Mouse (Mus musculus) adipose tissue, adult 10 weeks (tissue): ENCODE results near the gene Ezh1. TPM values are rescaled to one million over a fixed set of nuclear protein-coding genes. Genes with fewer than 3 reads are reported as not detected.

Experiments
- polyA plus RNA-seq: library from polyadenylated mRNA; stranded (reverse); fragments of 350-450 nt; fragmentation: Illumina TruSeq; extraction: RNeasy Lipid Tissue Mini Kit (QIAGEN cat#74804); gene quantifications from one replicate; pipeline ENCODE4 v1.2.3, GENCODE M21; 2014; ENCODE audit warnings: low read depth, low replicate concordance

Gene Ezh1
- 45.0 TPM for polyA plus RNA-seq

DNA sequence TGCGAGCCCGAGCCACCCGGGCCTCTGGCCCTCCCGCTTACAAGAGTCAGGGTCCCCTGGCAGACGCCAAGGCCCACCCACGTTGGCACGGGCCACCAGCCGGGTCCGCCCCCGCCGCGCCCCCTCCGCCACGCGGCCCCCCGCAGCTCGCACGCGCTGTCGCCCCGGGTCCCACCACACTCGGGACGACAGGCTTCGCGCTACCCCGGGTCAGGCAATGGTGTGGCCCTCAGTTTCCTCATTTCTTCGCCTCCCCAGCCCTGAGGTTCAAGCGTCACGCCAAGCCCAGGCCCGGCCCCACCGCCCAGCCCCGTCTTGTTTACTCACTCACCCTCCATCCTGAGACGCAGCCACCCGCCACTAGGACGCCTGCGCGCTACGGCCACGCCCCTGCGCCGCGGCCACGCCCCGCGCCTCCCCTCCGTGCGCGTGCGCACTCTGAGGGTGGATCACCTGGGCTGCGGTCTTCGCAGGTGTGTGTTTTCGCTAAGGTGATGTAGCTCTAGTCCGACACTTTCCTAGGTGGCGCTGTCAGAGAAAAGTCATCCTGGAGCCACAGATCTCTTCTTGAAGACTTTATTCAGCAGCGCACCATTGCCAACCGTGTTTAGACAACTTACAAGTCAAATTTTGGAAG is at the start of gene Ezh1:
TSS of gene Ezh1 (minus strand) at position 399 of the 637 bp plus-strand sequence.

DNA sequence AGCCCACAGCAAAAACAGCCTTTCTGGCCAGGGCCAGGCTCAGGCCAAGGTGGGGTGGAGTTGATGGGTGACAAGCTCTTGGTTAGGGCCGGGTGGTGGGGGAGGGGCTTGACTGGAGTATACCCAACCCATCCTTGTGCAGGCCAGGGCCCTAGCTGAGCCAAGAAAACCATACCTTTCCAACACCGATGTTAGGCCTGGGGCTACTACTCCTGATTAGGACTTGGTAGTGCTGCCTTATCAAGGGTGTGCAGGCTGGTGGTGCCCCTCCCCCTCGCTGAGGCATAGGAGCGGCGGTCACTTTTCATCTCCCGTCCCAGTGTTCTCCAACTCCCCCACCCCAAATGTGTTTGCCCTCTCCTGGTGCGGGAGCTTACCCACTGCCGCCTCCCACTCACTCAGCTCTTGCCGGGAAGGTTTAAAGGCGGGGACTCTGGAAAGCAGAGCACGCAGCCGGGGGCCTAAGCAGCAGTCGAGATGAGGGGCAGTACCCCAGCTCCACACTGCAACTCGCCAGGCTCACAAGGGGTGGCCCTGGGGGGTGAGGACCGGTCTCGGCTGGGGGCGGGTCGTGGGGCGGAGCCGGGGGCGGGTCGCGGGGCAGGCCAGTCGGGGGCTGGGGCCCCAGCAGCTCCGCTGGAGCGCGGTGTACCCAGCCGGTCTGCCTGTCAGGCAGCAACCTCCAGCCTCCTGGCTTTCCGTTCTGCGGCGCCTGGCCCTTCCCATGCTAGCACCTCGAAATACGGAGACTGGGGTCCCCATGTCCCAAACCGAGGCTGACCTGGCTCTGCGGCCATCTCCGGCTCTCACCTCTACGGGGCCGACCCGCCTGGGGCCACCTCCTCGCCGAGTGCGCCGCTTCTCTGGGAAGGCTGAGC is 33.9 kb upstream of the Ezh1 start, which contains the start of gene Wnk4:
TSS of gene Wnk4 (plus strand) at position 620 of the 878 bp plus-strand sequence.

GRCm38 (mm10) chr11:101253613-101254389 is 27.5 kb upstream of the Ezh1 start, which contains the start of gene Vps25:
Gene Vps25 (plus strand): TSS chr11:101253707.

GRCm38 (mm10) chr11:101245855-101246701 is 19.8 kb upstream of the Ezh1 start, which contains the start of gene Ramp2:
Gene Ramp2 (plus strand): TSS chr11:101246028.

DNA sequence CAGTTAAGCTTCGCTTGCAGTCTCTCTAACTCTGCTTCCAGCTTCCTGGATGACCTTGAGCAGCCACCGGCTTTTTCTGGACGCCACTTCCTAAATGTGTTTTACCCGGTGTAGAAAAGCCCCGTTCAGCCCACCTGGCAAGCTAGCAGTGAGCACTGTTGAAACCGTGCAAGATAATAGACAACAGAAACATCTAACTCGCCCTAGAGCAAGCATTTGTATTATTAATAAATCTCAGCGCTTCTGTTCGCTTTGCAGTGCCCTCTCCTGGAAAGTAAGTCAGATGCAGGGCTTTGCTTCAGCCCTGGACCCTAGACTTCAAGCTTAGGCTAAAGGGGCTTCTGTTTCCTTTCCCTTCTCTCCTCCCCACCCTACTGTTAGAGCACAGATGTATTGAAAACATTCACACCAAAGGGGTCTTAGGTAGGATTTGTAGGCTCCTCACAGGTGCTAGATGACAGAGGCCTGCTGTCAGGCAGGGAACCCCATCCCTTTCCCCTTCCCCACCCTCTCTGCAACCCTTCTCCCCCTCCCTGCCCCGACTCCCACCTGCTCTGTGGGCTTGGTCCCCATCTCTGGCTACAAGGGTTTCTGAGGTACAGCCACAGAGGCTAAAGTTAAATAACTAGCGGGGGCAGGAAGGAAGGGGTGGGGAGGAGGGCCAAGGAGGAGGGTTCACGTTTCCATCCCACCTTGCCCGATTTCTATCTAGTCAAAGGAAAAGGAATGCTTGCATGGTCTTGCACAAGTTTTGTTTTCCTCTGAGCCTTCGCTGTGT is 51.2 kb downstream of the Ezh1 start, which contains the start of gene Ccr10:
TSS of gene Ccr10 (minus strand) at position 593 of the 778 bp plus-strand sequence.

GRCm38 (mm10) chr11:101170811-101171610 is 55.3 kb downstream of the Ezh1 start, which contains the start of gene Plekhh3:
Gene Plekhh3 (minus strand): TSS chr11:101171351.

GRCm38 (mm10) chr11:101170354-101170810 is 55.9 kb downstream of the Ezh1 start, which contains the start of gene Cntnap1:
Gene Cntnap1 (plus strand): TSS chr11:101170523.

GRCm38 (mm10) chr11:101155728-101156371 is 70.4 kb downstream of the Ezh1 start, which contains the start of gene Tubg2:
Gene Tubg2 (plus strand): TSS chr11:101155907.

Other genes with a start within 250 kb of the Ezh1 start
- 100 TPM for gene Atp6v0a1, start 217.0 kb downstream of the Ezh1 start, polyA plus RNA-seq
- 34.9 TPM for gene Naglu, start 156.5 kb downstream of the Ezh1 start, polyA plus RNA-seq
- 0.62 TPM for gene Hsd17b1, start 148.1 kb downstream of the Ezh1 start, polyA plus RNA-seq
- gene Coasy, start 143.9 kb downstream of the Ezh1 start, polyA plus RNA-seq, result 35.8 TPM
- 33.4 TPM for gene Mlx, start 139.2 kb downstream of the Ezh1 start, polyA plus RNA-seq
- gene Psmc3ip, start 131.0 kb downstream of the Ezh1 start, polyA plus RNA-seq, result 8.3 TPM
- gene Retreg3, start 106.6 kb downstream of the Ezh1 start, polyA plus RNA-seq, result 45.6 TPM
- 22.4 TPM for gene Tubg1, start 106.5 kb downstream of the Ezh1 start, polyA plus RNA-seq
- 2.4 TPM for gene Tubg2, start 70.6 kb downstream of the Ezh1 start, polyA plus RNA-seq
- gene Cntnap1, start 55.9 kb downstream of the Ezh1 start, polyA plus RNA-seq, result 3.5 TPM
- gene Plekhh3, start 55.1 kb downstream of the Ezh1 start, polyA plus RNA-seq, result 10.9 TPM
- not detected for gene Ccr10, start 51.0 kb downstream of the Ezh1 start, polyA plus RNA-seq
- gene Ramp2, start 19.6 kb upstream of the Ezh1 start, polyA plus RNA-seq, result 44.1 TPM
- gene Vps25, start 27.2 kb upstream of the Ezh1 start, polyA plus RNA-seq, result 145 TPM
- gene Wnk4, start 34.1 kb upstream of the Ezh1 start, polyA plus RNA-seq, result 14.0 TPM
- gene Cntd1, start 52.5 kb upstream of the Ezh1 start, polyA plus RNA-seq, result 3.1 TPM
- gene Coa3, start 52.7 kb upstream of the Ezh1 start, polyA plus RNA-seq, result 114 TPM
- gene Becn1, start 75.8 kb upstream of the Ezh1 start, polyA plus RNA-seq, result 151 TPM
- gene Psme3, start 89.8 kb upstream of the Ezh1 start, polyA plus RNA-seq, result 64.9 TPM
- gene Aoc2, start 98.6 kb upstream of the Ezh1 start, polyA plus RNA-seq, result 2.3 TPM
- 318 TPM for gene Aoc3, start 104.1 kb upstream of the Ezh1 start, polyA plus RNA-seq
- 0.88 TPM for gene G6pc, start 141.1 kb upstream of the Ezh1 start, polyA plus RNA-seq
- 37.5 TPM for gene Aarsd1, start 191.2 kb upstream of the Ezh1 start, polyA plus RNA-seq
- gene Gm27029, start 198.3 kb upstream of the Ezh1 start, polyA plus RNA-seq, result 1.8 TPM
- gene Rundc1, start 198.6 kb upstream of the Ezh1 start, polyA plus RNA-seq, result 20.2 TPM
- 19.3 TPM for gene Ptges3l, start 198.9 kb upstream of the Ezh1 start, polyA plus RNA-seq
- 510 TPM for gene Rpl27, start 215.8 kb upstream of the Ezh1 start, polyA plus RNA-seq
- 37.6 TPM for gene Ifi35, start 221.9 kb upstream of the Ezh1 start, polyA plus RNA-seq
- gene Rnd2, start 238.5 kb upstream of the Ezh1 start, polyA plus RNA-seq, result 13.9 TPM
- 95.9 TPM for gene Vat1, start 239.8 kb upstream of the Ezh1 start, polyA plus RNA-seq